Mouse (Mus musculus): ENCODE data around the gene Gpc6.

- TF ChIP-seq JUND (IDR thresholded peaks at IDR 0.05; ENCODE audit: low read depth, low read length): no peak
- no peak for TF ChIP-seq POLR2A (IDR thresholded peaks at IDR 0.05; ENCODE audit: control insufficient read depth in 1 of 2, insufficient read depth in 1 of 2, low read depth in 1 of 2, low read length in 2 of 2, poor library complexity in 1 of 2)
- no peak for TF ChIP-seq CTCF (IDR thresholded peaks at IDR 0.05 in 2 of 3, conservative IDR thresholded peaks at IDR 0.05 in 1 of 3; ENCODE audit: control insufficient read depth in 1 of 3, insufficient read depth in 1 of 3, low read depth in 2 of 3, low read length in 3 of 3, poor library complexity in 1 of 3, severe bottlenecking in 1 of 3)
Measured at GRCm38 (mm10) chr14:117813473-117813872, 888.4 kb downstream of the Gpc6 start.
